Mouse (Mus musculus) lung, embryonic 14.5 days (tissue): ENCODE data around the gene Dnaja3. TPM values are rescaled to one million over a fixed set of nuclear protein-coding genes. Genes with fewer than 3 reads are reported as not detected.

Source experiments
- ATAC-seq: fragments of 200-750 bp; cut with Nextera tagmentation; 2 replicates; pipeline ENCODE4 v1.8.0; 2017; ENCODE audit warnings: mild to moderate bottlenecking, moderate TSS enrichment, moderate library complexity; ENCODE audit not compliant: insufficient read depth
- DNase-seq: peaks from one replicate; pipeline ENCODE4 v3.0.0-alpha.2; 2015
- H3K27ac ChIP-seq: fragments of 300-500 bp; sonication (generic); 2 replicates; pipeline ENCODE4 v1.5.1; 2014; ENCODE audit warnings: low read depth, mild to moderate bottlenecking, moderate library complexity
- H3K27me3 ChIP-seq: fragments of 300-500 bp; sonication (generic); 2 replicates; pipeline ENCODE4 v1.6.1; 2014; ENCODE audit warnings: low read length, control low read depth; ENCODE audit not compliant: insufficient read depth
- H3K36me3 ChIP-seq: fragments of 300-500 bp; sonication (generic); 2 replicates; pipeline ENCODE4 v1.6.1; 2014; ENCODE audit warnings: control low read depth; ENCODE audit not compliant: insufficient read depth
- H3K4me1 ChIP-seq: fragments of 300-500 bp; sonication (generic); 2 replicates; pipeline ENCODE4 v1.6.1; 2014; ENCODE audit warnings: antibody characterized with exemption, control low read depth; ENCODE audit not compliant: insufficient read depth
- H3K4me2 ChIP-seq: fragments of 300-500 bp; sonication (generic); 2 replicates; pipeline ENCODE4 v1.6.1; 2014; ENCODE audit warnings: mild to moderate bottlenecking
- H3K4me3 ChIP-seq: fragments of 300-500 bp; sonication (generic); 2 replicates; pipeline ENCODE4 v1.5.1; 2014; ENCODE audit warnings: low read depth, low read length
- H3K9ac ChIP-seq: fragments of 300-500 bp; sonication (generic); 2 replicates; pipeline ENCODE4 v1.6.1; 2014
- H3K9me3 ChIP-seq: fragments of 300-500 bp; sonication (generic); 2 replicates; pipeline ENCODE4 v1.6.1; 2016; ENCODE audit warnings: low read depth, low read length, control low read depth
- CTCF ChIP-seq: IDR thresholded peaks from 2 replicates; pipeline ENCODE4 v1.5.1; 2016; ENCODE audit warnings: antibody characterized with exemption, low read depth
- WGBS: fragments of 180-500 bp; shearing (Covaris S2); extraction: QIAGEN DNeasy Blood & Tissue Kit; methylation state at CpG from one replicate; pipeline ENCODE4 v1.1.7; 2014; 5-methylcytosine and 5-hydroxymethylcytosine counted together
- polyA plus RNA-seq: library from polyadenylated mRNA; unstranded; fragments of >200 nt; fragmentation: Nextera tagmentation; extraction: Ambion mirVana; gene quantifications from 2 replicates; pipeline ENCODE4 v1.2.1, GENCODE M21; 2014

Gene Dnaja3
- polyA plus RNA-seq, 1 experiment from 2014 or later: 59.3 TPM

GRCm38 (mm10) chr16:4596141-4596728, 43.6 kb upstream of the Dnaja3 start:
- Histone ChIP-seq H3K4me2 (peak overlapping the region; percentile 88), H3K27me3 (no peaks in the 10 kb centered on the region), H3K4me1 (peaks cover 23% of the 10 kb centered on the region), H3K9ac (peak overlapping the region; percentile 86), H3K9me3 (no peaks in the 10 kb centered on the region), H3K36me3 (no peaks in the 10 kb centered on the region; the same call in 1 of the 2 replicates), H3K27ac (peak overlapping the region; percentile 75; the same call in 1 of the 2 replicates), H3K4me3 (peak overlapping the region; percentile 83)
- DNase-seq (peak; percentile 61), ATAC-seq (0 out of 2 replicates have a peak, but pooled peaks have one; percentile 5)
- 16% methylated on average over 3 of the region's 3 CpGs for WGBS
- TF ChIP-seq CTCF: no peak

GRCm38 (mm10) chr16:4596836-4597235, 43.0 kb upstream of the Dnaja3 start:
- no peaks in the 10 kb centered on the region for H3K9me3 ChIP-seq
- H3K4me1 ChIP-seq: peaks cover 23% of the 10 kb centered on the region
- H3K4me2 ChIP-seq: peak overlapping the region; percentile 88
- DNase-seq (no peak), ATAC-seq (no peak)
- peak overlapping the region; percentile 86 for H3K9ac ChIP-seq
- H3K27me3 ChIP-seq: no peaks in the 10 kb centered on the region
- H3K27ac ChIP-seq: peak overlapping the region; percentile 54; the same call in 1 of the 2 replicates
- peak overlapping the region; percentile 83 for H3K4me3 ChIP-seq
- no peak for TF ChIP-seq CTCF
- no peaks in the 10 kb centered on the region; the same call in 1 of the 2 replicates for H3K36me3 ChIP-seq
- 53% methylated on average over 2 of the region's 2 CpGs for WGBS

GRCm38 (mm10) chr16:4597296-4597695, 42.5 kb upstream of the Dnaja3 start:
- TF ChIP-seq CTCF: no peak
- DNase-seq (peak; percentile 64), ATAC-seq (no peak)
- 54% methylated on average over 7 of the region's 7 CpGs for WGBS
- no peaks in the 10 kb centered on the region for H3K27me3 ChIP-seq
- H3K4me2 ChIP-seq: peak overlapping the region; percentile 88
- no peaks in the 10 kb centered on the region; the same call in 1 of the 2 replicates for H3K36me3 ChIP-seq
- peak overlapping the region; percentile 54; the same call in 1 of the 2 replicates for H3K27ac ChIP-seq
- peak overlapping the region; percentile 86 for H3K9ac ChIP-seq
- no peaks in the 10 kb centered on the region for H3K9me3 ChIP-seq
- peaks cover 27% of the 10 kb centered on the region for H3K4me1 ChIP-seq
- peak overlapping the region; percentile 83 for H3K4me3 ChIP-seq

- Histone ChIP-seq H3K27ac (no peak overlapping the region), H3K36me3 (no peaks in the 10 kb centered on the region; the same call in 1 of the 2 replicates), H3K4me1 (peaks cover 33% of the 10 kb centered on the region), H3K9me3 (no peaks in the 10 kb centered on the region), H3K9ac (no peak overlapping the region; the same call in 1 of the 2 replicates), H3K4me3 (no peak overlapping the region), H3K4me2 (no peak overlapping the region), H3K27me3 (no peaks in the 10 kb centered on the region)
- TF ChIP-seq CTCF: no peak
- ATAC-seq (no peak), DNase-seq (no peak)
- WGBS: 66% methylated on average over 5 of the region's 5 CpGs
Measured at GRCm38 (mm10) chr16:4598041-4598440, 41.7 kb upstream of the Dnaja3 start.

GRCm38 (mm10) chr16:4598891-4599543, 40.8 kb upstream of the Dnaja3 start:
- no peak for TF ChIP-seq CTCF
- ATAC-seq (no peak), DNase-seq (no peak)
- Histone ChIP-seq H3K9ac (peak overlapping the region; percentile 29; the same call in 1 of the 2 replicates), H3K27ac (0 out of 2 replicates have a peak overlapping the region, but pooled peaks have one; percentile 48), H3K9me3 (no peaks in the 10 kb centered on the region), H3K4me3 (no peak overlapping the region), H3K4me2 (peak overlapping the region; percentile 33; the same call in 1 of the 2 replicates), H3K27me3 (no peaks in the 10 kb centered on the region), H3K4me1 (peaks cover 42% of the 10 kb centered on the region), H3K36me3 (no peaks in the 10 kb centered on the region; the same call in 1 of the 2 replicates)
- WGBS: 27% methylated on average over 6 of the region's 6 CpGs

GRCm38 (mm10) chr16:4599616-4600015, 40.2 kb upstream of the Dnaja3 start:
- H3K9ac ChIP-seq: no peak overlapping the region
- H3K27me3 ChIP-seq: no peaks in the 10 kb centered on the region
- ATAC-seq (no peak), DNase-seq (no peak)
- peaks cover 48% of the 10 kb centered on the region for H3K4me1 ChIP-seq
- H3K4me3 ChIP-seq: no peak overlapping the region
- H3K4me2 ChIP-seq: no peak overlapping the region
- no peak overlapping the region for H3K27ac ChIP-seq
- 84% methylated on average over 3 of the region's 3 CpGs for WGBS
- H3K36me3 ChIP-seq: no peaks in the 10 kb centered on the region; the same call in 1 of the 2 replicates
- TF ChIP-seq CTCF: no peak
- H3K9me3 ChIP-seq: no peaks in the 10 kb centered on the region

GRCm38 (mm10) chr16:4600701-4601310, 39.0 kb upstream of the Dnaja3 start:
- no peak overlapping the region for H3K9ac ChIP-seq
- no peaks in the 10 kb centered on the region; the same call in 1 of the 2 replicates for H3K36me3 ChIP-seq
- no peak for TF ChIP-seq CTCF
- H3K4me2 ChIP-seq: no peak overlapping the region
- WGBS: 74% methylated on average over 9 of the region's 9 CpGs
- H3K27ac ChIP-seq: peak overlapping the region; percentile 2; the same call in 1 of the 2 replicates
- H3K9me3 ChIP-seq: no peaks in the 10 kb centered on the region
- no peak overlapping the region for H3K4me3 ChIP-seq
- H3K27me3 ChIP-seq: no peaks in the 10 kb centered on the region
- DNase-seq: no peak
- H3K4me1 ChIP-seq: peaks cover 57% of the 10 kb centered on the region
- no peak for ATAC-seq
